Mouse (Mus musculus): Measurements from ENCODE around the gene Polr2c.

The Polr2c gene

GRCm38 (mm10) chr8:94880742-94881141, 23.5 kb downstream of the Polr2c start:
- no peak for DNase-seq (ENCODE audit: low spot score)

GRCm38 (mm10) chr8:94888383-94889036, 31.3 kb downstream of the Polr2c start:
- DNase-seq (ENCODE audit: low spot score), result no peak

GRCm38 (mm10) chr8:94892917-94893316, 35.7 kb downstream of the Polr2c start:
- no peak for DNase-seq (ENCODE audit: low spot score)

- no peak for DNase-seq (ENCODE audit: low spot score)
These were observed 42.0 kb downstream of the Polr2c start for GRCm38 (mm10) chr8:94899262-94899661.

GRCm38 (mm10) chr8:94900617-94901016, 43.4 kb downstream of the Polr2c start:
- no peak for DNase-seq (ENCODE audit: low spot score)

GRCm38 (mm10) chr8:94901031-94901430, 43.8 kb downstream of the Polr2c start:
- no peak for DNase-seq (ENCODE audit: low spot score)

GRCm38 (mm10) chr8:94903709-94904108, 46.5 kb downstream of the Polr2c start:
- no peak for DNase-seq (ENCODE audit: low spot score)

GRCm38 (mm10) chr8:94904450-94905175, 47.4 kb downstream of the Polr2c start:
- peak; percentile 90 for DNase-seq (ENCODE audit: low spot score)

GRCm38 (mm10) chr8:94907591-94908300, 50.5 kb downstream of the Polr2c start:
- no peak for DNase-seq (ENCODE audit: low spot score)

- DNase-seq (ENCODE audit: low spot score), result peak; percentile 91
These were observed 51.6 kb downstream of the Polr2c start for GRCm38 (mm10) chr8:94908847-94909246.

- peak; percentile 78 for DNase-seq (ENCODE audit: low spot score)
These were observed 55.9 kb downstream of the Polr2c start for GRCm38 (mm10) chr8:94913061-94913660.

GRCm38 (mm10) chr8:94914256-94914655, 57.0 kb downstream of the Polr2c start:
- DNase-seq (ENCODE audit: low spot score), result no peak

GRCm38 (mm10) chr8:94914701-94915101, 57.5 kb downstream of the Polr2c start:
- DNase-seq (ENCODE audit: low spot score), result no peak

- DNase-seq (ENCODE audit: low spot score), result no peak
These were observed 59.2 kb downstream of the Polr2c start for GRCm38 (mm10) chr8:94916311-94916959.

- no peak for DNase-seq (ENCODE audit: low spot score)
These were observed 59.7 kb downstream of the Polr2c start for GRCm38 (mm10) chr8:94916960-94917324.

- DNase-seq (ENCODE audit: low spot score), result peak; percentile 96
These were observed 60.1 kb downstream of the Polr2c start for GRCm38 (mm10) chr8:94917352-94917751.

GRCm38 (mm10) chr8:94917851-94918495, 60.7 kb downstream of the Polr2c start, which contains the start of gene Ccdc102a:
TSS of gene Ccdc102a (minus strand) at chr8:94918098.
- DNase-seq (ENCODE audit: low spot score), result peak; percentile 77

GRCm38 (mm10) chr8:94919256-94919655, 62.0 kb downstream of the Polr2c start:
- DNase-seq (ENCODE audit: low spot score), result no peak

- no peak for DNase-seq (ENCODE audit: low spot score)
These were observed 64.9 kb downstream of the Polr2c start for GRCm38 (mm10) chr8:94922176-94922575.

GRCm38 (mm10) chr8:94922602-94923001, 65.4 kb downstream of the Polr2c start:
- DNase-seq (ENCODE audit: low spot score), result no peak
